Mouse (Mus musculus) lung, postnatal 0 days (tissue): ENCODE measurements around the gene Zfp462. TPM values are rescaled to one million over a fixed set of nuclear protein-coding genes. Genes with fewer than 3 reads are reported as not detected.
A peak's percentile ranks its signal among the peaks of the same experiment; 100 is the strongest.

Experiments used
- ATAC-seq: fragments of 200-750 bp; cut with Nextera tagmentation; 2 replicates; pipeline ENCODE4 v1.8.0; 2017; ENCODE audit warnings: moderate library complexity
- DNase-seq: peaks from one replicate; pipeline ENCODE4 v3.0.0-alpha.2; 2016; ENCODE audit warnings: low spot score
- H3K27ac ChIP-seq: fragments of 300-500 bp; sonication (generic); 2 replicates; pipeline ENCODE4 v1.5.1; 2014; ENCODE audit warnings: antibody characterized with exemption, mild to moderate bottlenecking, low read length, mixed read lengths
- H3K27me3 ChIP-seq: fragments of 300-500 bp; sonication (generic); replicated peaks from 2 replicates; pipeline ENCODE4 v1.6.1; 2014; ENCODE audit warnings: low read length, mixed read lengths; ENCODE audit not compliant: insufficient read depth
- H3K36me3 ChIP-seq: fragments of 300-500 bp; sonication (generic); 2 replicates; pipeline ENCODE4 v1.6.1; 2014; ENCODE audit warnings: low read length, mixed read lengths; ENCODE audit not compliant: insufficient read depth
- H3K4me1 ChIP-seq: fragments of 300-500 bp; sonication (generic); 2 replicates; pipeline ENCODE4 v1.6.1; 2014; ENCODE audit warnings: antibody characterized with exemption, low read depth, low read length, mixed read lengths; ENCODE audit not compliant: insufficient read depth
- H3K4me2 ChIP-seq: fragments of 300-500 bp; sonication (generic); replicated peaks from 2 replicates; pipeline ENCODE4 v1.6.1; 2014; ENCODE audit warnings: low read depth, mild to moderate bottlenecking, low read length, moderate library complexity, mixed read lengths
- H3K4me3 ChIP-seq: fragments of 300-500 bp; sonication (generic); 2 replicates; pipeline ENCODE4 v1.5.1; 2014; ENCODE audit warnings: low read depth, low read length
- H3K9ac ChIP-seq: fragments of 300-500 bp; sonication (generic); replicated peaks from 2 replicates; pipeline ENCODE4 v1.6.1; 2014; ENCODE audit warnings: low read depth, mild to moderate bottlenecking
- H3K9me3 ChIP-seq: fragments of 300-500 bp; sonication (generic); 2 replicates; pipeline ENCODE4 v1.6.1; 2016; ENCODE audit warnings: low read length, mixed read lengths
- CTCF ChIP-seq: IDR thresholded peaks from 2 replicates; pipeline ENCODE4 v1.5.1; 2016; ENCODE audit warnings: antibody characterized with exemption, mild to moderate bottlenecking
- EP300 ChIP-seq: IDR thresholded peaks from 2 replicates; pipeline ENCODE4 v1.6.1; 2016; ENCODE audit warnings: antibody characterized with exemption, mild to moderate bottlenecking, control low read depth
- WGBS: fragments of 180-500 bp; shearing (Covaris S2); extraction: QIAGEN DNeasy Blood & Tissue Kit; methylation state at CpG from one replicate; pipeline ENCODE4 v1.1.7; 2014; 5-methylcytosine and 5-hydroxymethylcytosine counted together
- polyA plus RNA-seq: library from polyadenylated mRNA; unstranded; fragments of >200 nt; fragmentation: Nextera tagmentation; extraction: Ambion mirVana; gene quantifications from 2 replicates; pipeline ENCODE4 v1.2.1, GENCODE M21; 2015

Zfp462 gene
- polyA plus RNA-seq, 1 experiment from 2014 or later = 1.5 TPM

GRCm38 (mm10) chr4:55077902-55078716 lies 133.3 kb downstream of the Zfp462 start:
- H3K4me1 ChIP-seq = peaks cover 2% of the 10 kb centered on the region; the same call in 1 of the 2 replicates
- no peaks in the 10 kb centered on the region for H3K36me3 ChIP-seq
- H3K4me3 ChIP-seq = no peak overlapping the region
- H3K9me3 ChIP-seq = no peaks in the 10 kb centered on the region
- DNase-seq = peak; percentile 75
- TF ChIP-seq EP300 (no peak; the same call in 1 of the 2 replicates), CTCF (no peak)
- 0 out of 2 replicates have a peak overlapping the region, but pooled peaks have one; percentile 15 for H3K27ac ChIP-seq
- H3K9ac ChIP-seq = no peak overlapping the region
- no peaks in the 10 kb centered on the region for H3K27me3 ChIP-seq
- peak overlapping the region; percentile 14; the same call in 1 of the 2 replicates for H3K4me2 ChIP-seq
- peak; percentile 81 for ATAC-seq
- WGBS = 46% methylated on average over 16 of the region's 16 CpGs

- WGBS = 92% methylated on average over 9 of the region's 9 CpGs
- ATAC-seq (no peak), DNase-seq (no peak)
- no peak overlapping the region for H3K9ac ChIP-seq
- no peaks in the 10 kb centered on the region for H3K36me3 ChIP-seq
- no peak overlapping the region for H3K27ac ChIP-seq
- no peaks in the 10 kb centered on the region for H3K9me3 ChIP-seq
- TF ChIP-seq CTCF = no peak
- H3K4me3 ChIP-seq = no peak overlapping the region
- H3K4me1 ChIP-seq = peaks cover 2% of the 10 kb centered on the region; the same call in 1 of the 2 replicates
- no peak overlapping the region for H3K4me2 ChIP-seq
- no peaks in the 10 kb centered on the region for H3K27me3 ChIP-seq
Observed at GRCm38 (mm10) chr4:55079056-55079455, 134.2 kb downstream of the Zfp462 start.

- no peaks in the 10 kb centered on the region for H3K36me3 ChIP-seq
- H3K9me3 ChIP-seq = no peaks in the 10 kb centered on the region
- no peak overlapping the region for H3K4me3 ChIP-seq
- H3K27me3 ChIP-seq = no peaks in the 10 kb centered on the region
- no peak overlapping the region for H3K9ac ChIP-seq
- no peak overlapping the region for H3K27ac ChIP-seq
- 0 out of 2 replicates have a peak, but pooled peaks cover 3% of the 10 kb centered on the region for H3K4me1 ChIP-seq
- TF ChIP-seq CTCF (no peak), EP300 (no peak; the same call in 1 of the 2 replicates)
- no peak overlapping the region for H3K4me2 ChIP-seq
- WGBS = 40% methylated on average over 6 of the region's 6 CpGs
- peak; percentile 62 for DNase-seq
- peak; percentile 69 for ATAC-seq
Observed at GRCm38 (mm10) chr4:55084080-55084688, 139.3 kb downstream of the Zfp462 start.

- no peak for DNase-seq
- Histone ChIP-seq H3K4me3 (no peak overlapping the region), H3K27me3 (no peaks in the 10 kb centered on the region), H3K4me1 (0 out of 2 replicates have a peak, but pooled peaks cover 3% of the 10 kb centered on the region), H3K27ac (no peak overlapping the region), H3K9ac (no peak overlapping the region), H3K36me3 (no peaks in the 10 kb centered on the region), H3K4me2 (no peak overlapping the region), H3K9me3 (no peaks in the 10 kb centered on the region)
- 90% methylated on average over 3 of the region's 3 CpGs for WGBS
- no peak for TF ChIP-seq CTCF
- no peak for TF ChIP-seq EP300
- ATAC-seq = no peak
Observed at GRCm38 (mm10) chr4:55088153-55088552, 143.3 kb downstream of the Zfp462 start.

GRCm38 (mm10) chr4:55088922-55089321 lies 144.1 kb downstream of the Zfp462 start:
- H3K36me3 ChIP-seq = no peaks in the 10 kb centered on the region
- DNase-seq = no peak
- WGBS = 47% methylated on average over 6 of the region's 6 CpGs
- H3K9me3 ChIP-seq = no peaks in the 10 kb centered on the region
- H3K27me3 ChIP-seq = no peaks in the 10 kb centered on the region
- no peak overlapping the region for H3K4me2 ChIP-seq
- H3K9ac ChIP-seq = no peak overlapping the region
- ATAC-seq = no peak
- no peak overlapping the region for H3K27ac ChIP-seq
- H3K4me1 ChIP-seq = 0 out of 2 replicates have a peak, but pooled peaks cover 3% of the 10 kb centered on the region
- no peak overlapping the region for H3K4me3 ChIP-seq
- no peak for TF ChIP-seq CTCF
- no peak for TF ChIP-seq EP300

- H3K4me2 ChIP-seq = no peak overlapping the region
Observed at GRCm38 (mm10) chr4:55097157-55097556, 152.3 kb downstream of the Zfp462 start.

More at GRCm38 (mm10) chr4:55097157-55097556, 152.3 kb downstream of the Zfp462 start:
- WGBS = 48% methylated on average over 2 of the region's 2 CpGs
- Histone ChIP-seq H3K27ac (no peak overlapping the region), H3K27me3 (no peaks in the 10 kb centered on the region), H3K4me1 (no peaks in the 10 kb centered on the region), H3K4me3 (no peak overlapping the region), H3K36me3 (no peaks in the 10 kb centered on the region), H3K9ac (no peak overlapping the region), H3K9me3 (no peaks in the 10 kb centered on the region)
- ATAC-seq (no peak), DNase-seq (no peak)
- TF ChIP-seq CTCF (no peak), EP300 (no peak)
